Comparison of ENCODE assay signal across 8 mouse cellular contexts in the genomic region with DNA sequence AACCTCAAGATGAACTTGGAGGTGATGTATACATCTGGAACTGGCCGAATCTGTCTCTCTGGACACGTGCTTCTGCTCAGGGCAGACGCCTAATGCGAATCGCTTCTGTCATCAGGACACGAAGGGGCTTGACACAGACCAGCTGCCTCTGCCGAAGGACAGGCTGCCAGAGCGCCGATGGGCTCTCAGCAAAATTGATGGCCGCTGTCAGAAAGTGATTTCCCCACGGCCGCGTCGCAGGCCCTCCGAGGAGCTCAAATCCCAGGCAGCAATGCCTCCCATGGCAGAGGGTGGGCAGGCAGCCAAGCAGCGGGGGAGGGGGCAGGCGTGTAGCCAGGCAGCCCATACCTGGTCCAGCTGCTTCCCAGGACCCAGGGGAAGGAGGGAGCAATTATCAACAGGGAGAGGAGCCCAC. TPM values are rescaled to one million over a fixed set of nuclear protein-coding genes. Genes with fewer than 3 reads are reported as not detected.
A peak's percentile ranks its signal among the peaks of the same experiment; 100 is the strongest.
DNase-seq lines count a peak whose midpoint lies in the region; ATAC-seq and TF ChIP-seq lines count a peak whose summit lies in the region.

No protein-coding gene starts in this region.

- H3K9me3 ChIP-seq in forebrain, postnatal 0 days (ENCODE audit: low read length) = no peaks in the 10 kb centered on the region

- TF ChIP-seq POLR2A in kidney, adult 2 months (IDR thresholded peaks at IDR 0.05; ENCODE audit: low read depth, low read length) = no peak

- H3K9ac ChIP-seq in forebrain, postnatal 0 days = 0 out of 2 replicates have a peak overlapping the region, but pooled peaks have one; percentile 28

- ATAC-seq in forebrain, postnatal 0 days = no peak

- 0 out of 2 replicates have a peak overlapping the region, but pooled peaks have one; percentile 23 for H3K27ac ChIP-seq in forebrain, postnatal 0 days (ENCODE audit: low read depth, low read length)
- H3K27ac ChIP-seq in kidney, adult 2 months (ENCODE audit: insufficient read depth, low read depth, low read length) = no peak overlapping the region

- peaks cover 36% of the 10 kb centered on the region for H3K4me1 ChIP-seq in forebrain, postnatal 0 days (ENCODE audit: insufficient read depth)
- H3K4me1 ChIP-seq in kidney, adult 2 months (ENCODE audit: control insufficient read depth, insufficient read depth, low read length) = no peaks in the 10 kb centered on the region

- DNase-seq in embryo, embryonic 10 days (ENCODE audit: low spot score) = peak; percentile 74
- no peak for DNase-seq in embryo, embryonic 9.5 days (ENCODE audit: extremely low spot score)
- peak; percentile 76 to 89 for DNase-seq in adrenal gland, adult (ENCODE audit: inconsistent age in 2 of 2, low spot score in 1 of 2)
- no peak for DNase-seq in forebrain, postnatal 0 days
- DNase-seq in kidney, adult 2 months = peak; percentile 44
- peak; percentile 81 for DNase-seq in mesoderm, embryonic 11.5 days (ENCODE audit: low read depth, low spot score)
- no peak for DNase-seq in thymus, adult 18-20 months
- no peak for DNase-seq in thymus, postnatal 4 days

- no peaks in the 10 kb centered on the region for H3K36me3 ChIP-seq in forebrain, postnatal 0 days (ENCODE audit: insufficient read depth)
- H3K36me3 ChIP-seq in kidney, adult 2 months (ENCODE audit: control insufficient read depth, insufficient read depth, low read length) = no peaks in the 10 kb centered on the region

- peak overlapping the region; percentile 3; the same call in 1 of the 2 replicates for H3K4me2 ChIP-seq in forebrain, postnatal 0 days (ENCODE audit: low read depth)

- H3K27me3 ChIP-seq in forebrain, postnatal 0 days (ENCODE audit: insufficient read depth, low read length) = no peaks in the 10 kb centered on the region
- no peaks in the 10 kb centered on the region for H3K27me3 ChIP-seq in kidney, adult 2 months (replicated peaks; ENCODE audit: control insufficient read depth, insufficient read depth, low read length)

- 14% methylated on average over 17 of the region's 17 CpGs for WGBS in forebrain, postnatal 0 days
- WGBS in kidney, adult 2 months = 22% methylated on average over 17 of the region's 17 CpGs

- no peak for TF ChIP-seq CTCF in forebrain, postnatal 0 days (IDR thresholded peaks at IDR 0.05; ENCODE audit: low read depth)
- TF ChIP-seq CTCF in kidney, adult 2 months (conservative IDR thresholded peaks at IDR 0.05; ENCODE audit: insufficient read depth, insufficient read length, low read depth, low read length) = no peak

- H3K4me3 ChIP-seq in forebrain, postnatal 0 days (ENCODE audit: low read depth, low read length) = no peak overlapping the region
- no peak overlapping the region for H3K4me3 ChIP-seq in kidney, adult 2 months (ENCODE audit: insufficient read depth, low read depth, low read length)

RNA-seq across cellular contexts. Expression of a gene that starts 49.5 kb away (rescaled TPM):
- total RNA-seq in forebrain, postnatal 0 days (2014; rRNA removed) = 120 and 150 TPM in 2 replicates
- polyA plus RNA-seq in forebrain, postnatal 0 days (2015; fragmentation: Nextera tagmentation; extraction: Ambion mirVana) = 10.3 and 12.2 TPM in 2 replicates
- 17.8 and 18.1 TPM in 2 replicates for polyA plus RNA-seq in kidney, adult 2 months (2012; rRNA removed)

Comparison
In these comparisons a context has a peak if more than half of its experiments do, and no peak if none do; other contexts are left out.
1. DNase-seq: peak in embryo, embryonic 10 days (single experiment), adrenal gland, adult (2 of 2), kidney, adult 2 months (single experiment) and mesoderm, embryonic 11.5 days (single experiment); none in embryo, embryonic 9.5 days (single experiment), forebrain, postnatal 0 days (single experiment), thymus, adult 18-20 months (0 of 2) and thymus, postnatal 4 days (single experiment).